Mouse (Mus musculus) liver, adult 2 months (tissue): ENCODE measurements around the gene Gca. TPM values are rescaled to one million over a fixed set of nuclear protein-coding genes. Genes with fewer than 3 reads are reported as not detected.
A peak's percentile ranks its signal among the peaks of the same experiment; 100 is the strongest.

Source experiments
- DNase-seq: peaks from one replicate; pipeline ENCODE4 v3.0.0-alpha.2; 2011; ENCODE audit warnings: low read depth, low spot score; ENCODE audit errors: extremely low read depth
- H3K27ac ChIP-seq: fragments of 200-500 bp; replicated peaks from 2 replicates; pipeline ENCODE4 v1.5.1; 2012; ENCODE audit warnings: low read depth, mild to moderate bottlenecking, control low read depth, inconsistent platforms, low read length; ENCODE audit not compliant: insufficient read depth
- H3K27me3 ChIP-seq: fragments of 200-500 bp; 2 replicates; pipeline ENCODE4 v1.6.1; 2012; ENCODE audit warnings: mild to moderate bottlenecking, moderate library complexity, low read length, inconsistent platforms; ENCODE audit not compliant: control insufficient read depth, insufficient read depth
- H3K36me3 ChIP-seq: fragments of 200-500 bp; 2 replicates; pipeline ENCODE4 v1.6.1; 2012; ENCODE audit warnings: low read length, inconsistent platforms; ENCODE audit not compliant: control insufficient read depth, insufficient read depth
- H3K4me1 ChIP-seq: fragments of 200-500 bp; 2 replicates; pipeline ENCODE4 v1.6.1; 2011; ENCODE audit warnings: low read length; ENCODE audit not compliant: control insufficient read depth, insufficient read depth
- H3K4me3 ChIP-seq: fragments of 200-500 bp; 2 replicates; pipeline ENCODE4 v1.5.1; 2011; ENCODE audit warnings: low read depth, mild to moderate bottlenecking, control low read depth, low read length, moderate library complexity; ENCODE audit not compliant: insufficient read depth
- H3K79me2 ChIP-seq: fragments of 200-500 bp; 2 replicates; pipeline ENCODE4 v1.6.1; 2012; ENCODE audit warnings: inconsistent platforms, mild to moderate bottlenecking, low read length, moderate library complexity; ENCODE audit not compliant: control insufficient read depth, insufficient read depth
- H3K9ac ChIP-seq: fragments of 200-500 bp; 2 replicates; pipeline ENCODE4 v1.6.1; 2012; ENCODE audit warnings: low read depth, mild to moderate bottlenecking, control low read depth, inconsistent platforms, low read length
- CTCF ChIP-seq: fragments of 200-500 bp; IDR thresholded peaks from 2 replicates; pipeline ENCODE4 v1.5.1; 2011; ENCODE audit warnings: low read depth, low read length, control low read depth
- POLR2A ChIP-seq: fragments of 200-500 bp; IDR thresholded peaks from 2 replicates; pipeline ENCODE4 v1.6.1; 2011; ENCODE audit warnings: low read length, control low read depth; ENCODE audit not compliant: insufficient read depth; ENCODE audit errors: extremely low read depth
- WGBS: fragments of 180-500 bp; shearing (Covaris S2); methylation state at CpG from one replicate; pipeline ENCODE4 v1.1.7; 2018; 5-methylcytosine and 5-hydroxymethylcytosine counted together
- polyA plus RNA-seq: library from polyadenylated mRNA; depleted of rRNA; stranded (reverse); fragments of >200 nt; gene quantifications from 2 replicates; pipeline ENCODE4 v1.2.3, GENCODE M21; 2012
- total RNA-seq: library from RNA; depleted of rRNA; stranded (reverse); fragments of >200 nt; gene quantifications from 2 replicates; pipeline ENCODE4 v1.2.3, GENCODE M21; 2014

Gca gene
- total and polyA plus RNA-seq, 2 experiments, result 4.0 to 4.9 TPM

DNA sequence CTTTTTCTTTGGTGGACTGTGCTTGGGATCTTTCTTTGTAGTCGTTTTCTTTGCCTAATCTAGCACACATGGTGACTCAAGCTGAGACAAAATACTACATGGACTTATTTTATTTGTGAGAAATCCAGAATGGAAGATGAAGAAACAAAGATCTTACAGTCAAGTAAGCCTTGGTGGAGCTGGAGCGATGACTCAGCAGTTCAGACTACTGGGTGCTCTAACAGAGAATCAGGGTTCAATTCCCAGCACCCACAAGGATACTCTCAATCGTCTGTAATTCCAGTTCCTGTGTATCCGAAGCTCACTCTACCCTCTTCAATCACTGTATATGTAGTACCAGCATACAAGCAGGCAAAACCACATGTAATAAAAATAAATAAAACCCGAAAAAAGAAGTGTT lies 6.2 kb downstream of the Gca start:
- WGBS, result 90% methylated on average over 5 of the region's 5 CpGs
- no peak overlapping the region for H3K9ac ChIP-seq

GRCm38 (mm10) chr2:62670767-62671166 lies 6.7 kb downstream of the Gca start:
- Histone ChIP-seq H3K79me2 (no peaks in the 10 kb centered on the region), H3K36me3 (0 out of 2 replicates have a peak, but pooled peaks cover 3% of the 10 kb centered on the region), H3K4me3 (no peak overlapping the region), H3K4me1 (no peaks in the 10 kb centered on the region), H3K27me3 (no peaks in the 10 kb centered on the region), H3K9ac (no peak overlapping the region), H3K27ac (no peak overlapping the region)
- 80% methylated on average over 4 of the region's 4 CpGs for WGBS
- no peak for DNase-seq
- TF ChIP-seq CTCF, result no peak
- TF ChIP-seq POLR2A, result no peak

More for the DNA sequence above, 6.2 kb downstream of the Gca start:
- TF ChIP-seq POLR2A, result no peak
- no peak for TF ChIP-seq CTCF
- Histone ChIP-seq H3K4me3 (no peak overlapping the region), H3K36me3 (0 out of 2 replicates have a peak, but pooled peaks cover 3% of the 10 kb centered on the region), H3K27ac (no peak overlapping the region), H3K79me2 (no peaks in the 10 kb centered on the region; the same call in 1 of the 2 replicates), H3K27me3 (no peaks in the 10 kb centered on the region), H3K4me1 (no peaks in the 10 kb centered on the region)
- no peak for DNase-seq

- Histone ChIP-seq H3K9ac (no peak overlapping the region), H3K79me2 (no peaks in the 10 kb centered on the region), H3K27me3 (no peaks in the 10 kb centered on the region), H3K27ac (no peak overlapping the region), H3K36me3 (0 out of 2 replicates have a peak, but pooled peaks cover 3% of the 10 kb centered on the region), H3K4me3 (no peak overlapping the region), H3K4me1 (no peaks in the 10 kb centered on the region)
- no peak for DNase-seq
- TF ChIP-seq CTCF, result no peak
- TF ChIP-seq POLR2A, result no peak
- 85% methylated on average over 5 of the region's 5 CpGs for WGBS
These were observed 8.7 kb downstream of the Gca start for GRCm38 (mm10) chr2:62672788-62673187.

- no peak overlapping the region for H3K9ac ChIP-seq
- DNase-seq, result no peak
- no peaks in the 10 kb centered on the region for H3K79me2 ChIP-seq
- H3K4me1 ChIP-seq, result peaks cover 2% of the 10 kb centered on the region
- H3K27me3 ChIP-seq, result no peaks in the 10 kb centered on the region
- TF ChIP-seq CTCF (no peak), POLR2A (no peak)
- H3K4me3 ChIP-seq, result no peak overlapping the region
- H3K27ac ChIP-seq, result no peak overlapping the region
- WGBS, result 85% methylated on average over 8 of the region's 8 CpGs
- H3K36me3 ChIP-seq, result no peaks in the 10 kb centered on the region
These were observed 17.6 kb downstream of the Gca start for GRCm38 (mm10) chr2:62681667-62682066.

- TF ChIP-seq POLR2A (no peak), CTCF (no peak)
- Histone ChIP-seq H3K79me2 (no peaks in the 10 kb centered on the region), H3K27ac (no peak overlapping the region), H3K36me3 (peaks cover 3% of the 10 kb centered on the region; the same call in 1 of the 2 replicates), H3K4me1 (peaks cover 2% of the 10 kb centered on the region), H3K27me3 (no peaks in the 10 kb centered on the region), H3K9ac (no peak overlapping the region), H3K4me3 (no peak overlapping the region)
- 59% methylated on average over 3 of the region's 3 CpGs for WGBS
- DNase-seq, result peak; percentile 18
These were observed 21.0 kb downstream of the Gca start for GRCm38 (mm10) chr2:62684989-62685595.

DNA sequence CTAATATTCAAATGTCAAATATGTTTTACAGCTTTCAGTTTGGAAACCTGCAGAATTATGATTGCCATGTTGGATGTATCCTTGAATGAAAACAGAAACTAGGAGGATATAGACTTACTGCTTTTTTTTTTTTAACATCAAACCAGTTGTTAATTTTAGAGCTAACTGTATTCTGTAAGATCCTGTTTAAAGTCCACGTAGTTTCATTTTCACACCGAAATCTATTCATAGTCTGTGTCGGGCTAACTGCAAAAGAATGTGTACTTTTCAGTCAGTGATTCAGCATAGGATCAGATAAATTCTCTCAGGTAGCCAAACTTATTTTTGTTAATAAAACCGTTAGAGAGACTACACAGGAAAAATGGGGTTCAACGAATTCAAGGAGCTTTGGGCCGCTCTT lies 21.8 kb downstream of the Gca start:
- Histone ChIP-seq H3K36me3 (peaks cover 3% of the 10 kb centered on the region; the same call in 1 of the 2 replicates), H3K9ac (no peak overlapping the region), H3K79me2 (no peaks in the 10 kb centered on the region), H3K4me3 (no peak overlapping the region), H3K27me3 (no peaks in the 10 kb centered on the region), H3K4me1 (peaks cover 2% of the 10 kb centered on the region), H3K27ac (no peak overlapping the region)
- 66% methylated on average over 6 of the region's 6 CpGs for WGBS
- peak; percentile 34 for DNase-seq
- no peak for TF ChIP-seq CTCF
- no peak for TF ChIP-seq POLR2A
